Mouse (Mus musculus) G1E (cell line): ENCODE data around the gene Tmc8. TPM values are rescaled to one million over a fixed set of nuclear protein-coding genes. Genes with fewer than 3 reads are reported as not detected.

ENCODE experiments used
- ATAC-seq: 2 replicates; pipeline ENCODE4 v1.8.0; 2016; ENCODE audit warnings: mild to moderate bottlenecking; ENCODE audit not compliant: insufficient number of reproducible peaks, poor library complexity, low FRiP score, severe bottlenecking; ENCODE audit errors: extremely low read depth
- DNase-seq: peaks from one replicate; pipeline ENCODE4 v3.0.0; 2012; ENCODE audit warnings: low spot score
- H3K27me3 ChIP-seq: 2 replicates; pipeline ENCODE4 v1.6.1; 2012; ENCODE audit warnings: mild to moderate bottlenecking, low read length, inconsistent platforms; ENCODE audit not compliant: insufficient read depth
- H3K36me3 ChIP-seq: replicated peaks from 2 replicates; pipeline ENCODE3; 2012; ENCODE audit warnings: mild to moderate bottlenecking, inconsistent platforms
- H3K4me1 ChIP-seq: 2 replicates; pipeline ENCODE4 v1.6.1; 2012; ENCODE audit warnings: low read depth, low read length, inconsistent platforms, mixed read lengths; ENCODE audit not compliant: insufficient read depth
- H3K4me3 ChIP-seq: 2 replicates; pipeline ENCODE4 v1.5.1; 2012; ENCODE audit warnings: low read depth, mild to moderate bottlenecking, inconsistent platforms, low read length, moderate library complexity, mixed read lengths
- H3K9me3 ChIP-seq: replicated peaks from 2 replicates; pipeline ENCODE4 v1.6.1; 2012; ENCODE audit warnings: inconsistent platforms
- CTCF ChIP-seq: IDR thresholded peaks from 2 replicates; pipeline ENCODE4 v1.5.1; 2012; ENCODE audit warnings: low read depth, low read length, inconsistent platforms, mixed read lengths
- GATA1 ChIP-seq: IDR thresholded peaks from 2 replicates; pipeline ENCODE4 v1.6.1; 2012; ENCODE audit warnings: borderline replicate concordance, low read length, inconsistent platforms, mixed read lengths
- GATA2 ChIP-seq: IDR thresholded peaks from 2 replicates; pipeline ENCODE4 v1.6.1; 2012; ENCODE audit warnings: low read depth, low read length, inconsistent platforms, borderline replicate concordance
- POLR2AphosphoS5 ChIP-seq: IDR thresholded peaks from 2 replicates; pipeline ENCODE4 v1.6.1; 2012; ENCODE audit warnings: low read depth, low read length, inconsistent platforms; ENCODE audit not compliant: insufficient replicate concordance
- TAL1 ChIP-seq: conservative IDR thresholded peaks from 2 replicates; pipeline ENCODE4 v1.6.1; 2012; ENCODE audit warnings: low read depth, low read length, inconsistent platforms, mixed read lengths
- polyA plus RNA-seq: library from polyadenylated mRNA; stranded (reverse); fragments of >175 nt; gene quantifications from 2 replicates; pipeline ENCODE4 v1.2.3, GENCODE M21; 2012
- total RNA-seq, 2 experiments: library from RNA; stranded (forward) in 1 of 2; stranded (reverse) in 1 of 2; fragments of 200-1000 nt in 1 of 2; fragments of >200 nt in 1 of 2; fragmentation: Nextera tagmentation in 1 of 2; gene quantifications; 2 replicates each; pipeline ENCODE4 v1.2.3; 2014 to 2017

Tmc8 gene
- total and polyA plus RNA-seq, 3 experiments, result 3.4 to 43.8 (median 26.9) TPM

GRCm38 (mm10) chr11:117798160-117798541 is 16.3 kb downstream of the Tmc8 start:
- peaks cover 23% of the 10 kb centered on the region for H3K36me3 ChIP-seq
- H3K4me1 ChIP-seq, result peaks cover 77% of the 10 kb centered on the region
- peak; percentile 67; the same call in 1 of the 2 replicates for TF ChIP-seq TAL1
- TF ChIP-seq GATA2, result no peak
- no peak for TF ChIP-seq POLR2AphosphoS5
- H3K4me3 ChIP-seq, result peak overlapping the region; percentile 66
- no peaks in the 10 kb centered on the region for H3K27me3 ChIP-seq
- peak; percentile 68 for ATAC-seq
- peak; percentile 73 for DNase-seq
- no peaks in the 10 kb centered on the region for H3K9me3 ChIP-seq

GRCm38 (mm10) chr11:117799174-117799573 is 17.3 kb downstream of the Tmc8 start:
- Histone ChIP-seq H3K9me3 (no peaks in the 10 kb centered on the region), H3K4me1 (peaks cover 75% of the 10 kb centered on the region), H3K27me3 (no peaks in the 10 kb centered on the region), H3K4me3 (peak overlapping the region; percentile 66; the same call in 1 of the 2 replicates), H3K36me3 (peaks cover 31% of the 10 kb centered on the region)
- ATAC-seq (no peak), DNase-seq (no peak)
- TF ChIP-seq GATA1, result no peak
- no peak for TF ChIP-seq POLR2AphosphoS5
- no peak for TF ChIP-seq GATA2
- no peak for TF ChIP-seq TAL1
- no peak for TF ChIP-seq CTCF

GRCm38 (mm10) chr11:117800038-117800437 is 18.2 kb downstream of the Tmc8 start:
- ATAC-seq (no peak), DNase-seq (no peak)
- no peaks in the 10 kb centered on the region for H3K9me3 ChIP-seq
- H3K27me3 ChIP-seq, result no peaks in the 10 kb centered on the region
- TF ChIP-seq GATA1 (no peak), CTCF (no peak), GATA2 (no peak), TAL1 (no peak), POLR2AphosphoS5 (no peak)
- H3K36me3 ChIP-seq, result peaks cover 38% of the 10 kb centered on the region
- peaks cover 69% of the 10 kb centered on the region for H3K4me1 ChIP-seq
- no peak overlapping the region for H3K4me3 ChIP-seq

- H3K4me3 ChIP-seq, result no peak overlapping the region
- no peaks in the 10 kb centered on the region for H3K27me3 ChIP-seq
- ATAC-seq (no peak), DNase-seq (no peak)
- TF ChIP-seq TAL1, result no peak
- no peak for TF ChIP-seq GATA1
- no peak for TF ChIP-seq POLR2AphosphoS5
- TF ChIP-seq GATA2, result no peak
- no peak for TF ChIP-seq CTCF
- peaks cover 53% of the 10 kb centered on the region for H3K36me3 ChIP-seq
- H3K9me3 ChIP-seq, result no peaks in the 10 kb centered on the region
- H3K4me1 ChIP-seq, result peaks cover 59% of the 10 kb centered on the region
These were observed 19.8 kb downstream of the Tmc8 start for GRCm38 (mm10) chr11:117801650-117802049.

- DNase-seq (no peak), ATAC-seq (no peak)
- no peak for TF ChIP-seq POLR2AphosphoS5
- TF ChIP-seq GATA1, result no peak
- no peak for TF ChIP-seq GATA2
- no peak for TF ChIP-seq CTCF
- TF ChIP-seq TAL1, result no peak
- H3K9me3 ChIP-seq, result no peaks in the 10 kb centered on the region
- H3K27me3 ChIP-seq, result no peaks in the 10 kb centered on the region
- no peak overlapping the region for H3K4me3 ChIP-seq
- H3K4me1 ChIP-seq, result peaks cover 47% of the 10 kb centered on the region
- peaks cover 64% of the 10 kb centered on the region for H3K36me3 ChIP-seq
These were observed 21.4 kb downstream of the Tmc8 start for GRCm38 (mm10) chr11:117803166-117803688.

- DNase-seq (no peak), ATAC-seq (no peak)
- Histone ChIP-seq H3K4me3 (no peak overlapping the region), H3K27me3 (no peaks in the 10 kb centered on the region), H3K9me3 (no peaks in the 10 kb centered on the region), H3K4me1 (peaks cover 46% of the 10 kb centered on the region), H3K36me3 (peaks cover 71% of the 10 kb centered on the region)
- TF ChIP-seq POLR2AphosphoS5 (no peak), TAL1 (no peak), GATA2 (no peak), CTCF (no peak), GATA1 (no peak)
These were observed 24.9 kb downstream of the Tmc8 start for GRCm38 (mm10) chr11:117806781-117807180.
